Mouse (Mus musculus): ENCODE measurements at regions not wholly inside any gene's neighbourhood (a gene's known extent, or its start where the extent isn't known, plus 50 kb on each side); places are given as distances from the start of the nearest gene placed in this dataset.

GRCm38 (mm10) chr2:169388569-169388968, 199.0 kb downstream of the Gm11011 start:
- Histone ChIP-seq H3K79me2 (ENCODE audit: control insufficient read depth, insufficient read depth, low read length, poor library complexity) (no peaks in the 10 kb centered on the region), H3K9ac (ENCODE audit: control insufficient read depth, low read depth, low read length, poor library complexity, severe bottlenecking) (no peak overlapping the region), H3K27ac (ENCODE audit: control insufficient read depth, low read depth, low read length) (no peak overlapping the region), H3K4me3 (ENCODE audit: control insufficient read depth in 1 of 2, insufficient read depth in 1 of 2, low read depth in 2 of 2, low read length in 2 of 2) (no peak overlapping the region), H3K27me3 (ENCODE audit: control insufficient read depth in 1 of 2, insufficient read depth in 2 of 2, low read length in 2 of 2) (no peaks in the 10 kb centered on the region), H3K9me3 (replicated peaks; ENCODE audit: insufficient read depth, low read length) (no peaks in the 10 kb centered on the region), H3K36me3 (ENCODE audit: control insufficient read depth in 1 of 2, insufficient read depth in 2 of 2, low read length in 2 of 2) (no peaks in the 10 kb centered on the region), H3K4me1 (ENCODE audit: control insufficient read depth in 1 of 2, insufficient read depth in 2 of 2, low read length in 2 of 2) (no peaks in the 10 kb centered on the region)
- DNase-seq (ENCODE audit: low read depth, low spot score): no peak
- TF ChIP-seq ZC3H11A (IDR thresholded peaks at IDR 0.05; ENCODE audit: low read depth, low read length): no peak

DNA sequence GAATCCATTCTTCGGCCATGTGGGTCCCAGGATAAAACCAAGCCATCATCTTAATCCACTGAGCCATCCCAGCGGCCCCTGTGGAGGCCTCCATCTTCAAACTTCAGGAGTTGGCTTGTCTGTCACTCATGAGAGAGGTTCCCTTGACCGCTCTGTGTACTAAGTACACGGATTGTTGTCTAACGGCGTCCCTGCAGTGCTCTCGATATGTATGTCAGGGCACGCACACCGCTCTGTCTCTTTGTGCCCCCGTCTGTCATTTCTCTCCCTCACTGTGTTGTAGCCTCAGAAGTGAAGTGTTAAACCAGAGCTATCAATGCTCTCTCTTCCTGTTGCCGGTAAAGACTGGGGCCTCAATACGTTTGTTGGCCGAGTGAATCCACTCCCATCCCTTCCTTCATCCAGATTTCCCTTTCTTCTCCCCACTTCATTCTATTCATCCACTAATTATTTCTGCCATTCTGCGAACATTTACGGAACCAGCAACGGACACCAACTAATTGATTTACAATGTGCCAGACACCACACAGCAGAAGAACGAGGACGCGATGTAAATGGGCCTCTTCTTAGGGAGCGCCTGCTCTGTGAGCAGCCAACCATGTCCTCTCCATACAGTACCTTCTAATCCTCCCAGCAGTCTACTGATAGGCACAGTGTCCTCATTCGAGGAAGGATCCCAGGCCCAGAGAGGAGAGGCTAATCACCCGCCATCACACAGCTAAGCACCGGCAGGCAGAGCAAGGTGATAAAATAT, 199.6 kb downstream of the Gm11011 start:
- no peaks in the 10 kb centered on the region for H3K79me2 ChIP-seq (ENCODE audit: control insufficient read depth, insufficient read depth, low read length, poor library complexity)
- no peak for DNase-seq (ENCODE audit: low read depth, low spot score)
- no peaks in the 10 kb centered on the region for H3K9me3 ChIP-seq (replicated peaks; ENCODE audit: insufficient read depth, low read length)
- H3K27me3 ChIP-seq (ENCODE audit: control insufficient read depth in 1 of 2, insufficient read depth in 2 of 2, low read length in 2 of 2): no peaks in the 10 kb centered on the region
- H3K36me3 ChIP-seq (ENCODE audit: control insufficient read depth in 1 of 2, insufficient read depth in 2 of 2, low read length in 2 of 2): no peaks in the 10 kb centered on the region
- TF ChIP-seq ZMIZ1 (IDR thresholded peaks at IDR 0.05; ENCODE audit: low read depth, low read length) (no peak), RCOR1 (IDR thresholded peaks at IDR 0.05; ENCODE audit: low read depth, low read length) (no peak), POLR2AphosphoS2 (IDR thresholded peaks at IDR 0.05; ENCODE audit: low read length) (no peak), E2F4 (IDR thresholded peaks at IDR 0.05; ENCODE audit: borderline replicate concordance, low read depth, low read length) (no peak), SMC3 (IDR thresholded peaks at IDR 0.05; ENCODE audit: low read depth, low read length) (no peak), MYB (IDR thresholded peaks at IDR 0.05; ENCODE audit: low read depth, low read length) (no peak), CTCF (IDR thresholded peaks at IDR 0.05 in 2 of 3, conservative IDR thresholded peaks at IDR 0.05 in 1 of 3; ENCODE audit: control insufficient read depth in 1 of 3, insufficient read depth in 1 of 3, low read depth in 2 of 3, low read length in 3 of 3, poor library complexity in 1 of 3, severe bottlenecking in 1 of 3) (no peak), ZNF384 (IDR thresholded peaks at IDR 0.05; ENCODE audit: low read depth, low read length) (no peak), MXI1 (IDR thresholded peaks at IDR 0.05; ENCODE audit: low read depth, low read length) (no peak), NRF1 (IDR thresholded peaks at IDR 0.05; ENCODE audit: insufficient read depth, low read depth, low read length, poor library complexity, severe bottlenecking) (no peak), UBTF (IDR thresholded peaks at IDR 0.05; ENCODE audit: borderline replicate concordance, insufficient read depth, low read depth, low read length) (no peak)
- no peak overlapping the region for H3K4me3 ChIP-seq (ENCODE audit: control insufficient read depth in 1 of 2, insufficient read depth in 1 of 2, low read depth in 2 of 2, low read length in 2 of 2)
- H3K4me1 ChIP-seq (ENCODE audit: control insufficient read depth in 1 of 2, insufficient read depth in 2 of 2, low read length in 2 of 2): no peaks in the 10 kb centered on the region
- no peak overlapping the region for H3K9ac ChIP-seq (ENCODE audit: control insufficient read depth, low read depth, low read length, poor library complexity, severe bottlenecking)
- no peak overlapping the region for H3K27ac ChIP-seq (ENCODE audit: control insufficient read depth, low read depth, low read length)

DNA sequence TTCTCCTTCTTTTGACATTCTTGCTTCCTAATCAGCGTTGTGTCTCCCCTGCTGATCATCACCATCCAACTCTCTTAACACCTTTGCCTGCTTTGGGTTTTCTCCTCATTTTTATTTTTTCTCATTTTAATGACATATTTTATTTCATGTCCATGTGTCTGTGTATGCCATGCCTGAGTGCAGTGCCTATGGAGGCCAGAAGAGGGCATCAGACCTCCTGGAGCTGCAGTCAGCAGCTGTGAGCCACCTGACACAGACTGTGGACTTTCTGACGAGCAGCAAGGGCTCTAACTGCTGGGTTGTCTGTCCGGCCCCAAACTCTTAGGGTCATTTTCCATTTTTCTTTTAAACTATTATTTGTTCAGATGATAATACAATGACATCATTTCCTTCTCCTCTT, 203.8 kb downstream of the Gm11011 start:
- Histone ChIP-seq H3K4me1 (ENCODE audit: control insufficient read depth in 1 of 2, insufficient read depth in 2 of 2, low read length in 2 of 2) (no peaks in the 10 kb centered on the region), H3K9ac (ENCODE audit: control insufficient read depth, low read depth, low read length, poor library complexity, severe bottlenecking) (no peak overlapping the region), H3K4me3 (ENCODE audit: control insufficient read depth in 1 of 2, insufficient read depth in 1 of 2, low read depth in 2 of 2, low read length in 2 of 2) (no peak overlapping the region), H3K79me2 (ENCODE audit: control insufficient read depth, insufficient read depth, low read length, poor library complexity) (no peaks in the 10 kb centered on the region), H3K27ac (ENCODE audit: control insufficient read depth, low read depth, low read length) (no peak overlapping the region), H3K9me3 (replicated peaks; ENCODE audit: insufficient read depth, low read length) (no peaks in the 10 kb centered on the region), H3K36me3 (ENCODE audit: control insufficient read depth in 1 of 2, insufficient read depth in 2 of 2, low read length in 2 of 2) (no peaks in the 10 kb centered on the region), H3K27me3 (ENCODE audit: control insufficient read depth in 1 of 2, insufficient read depth in 2 of 2, low read length in 2 of 2) (no peaks in the 10 kb centered on the region)
- no peak for DNase-seq (ENCODE audit: low read depth, low spot score)
- TF ChIP-seq NRF1 (IDR thresholded peaks at IDR 0.05; ENCODE audit: insufficient read depth, low read depth, low read length, poor library complexity, severe bottlenecking): no peak
- no peak for TF ChIP-seq ZC3H11A (IDR thresholded peaks at IDR 0.05; ENCODE audit: low read depth, low read length)
- no peak for TF ChIP-seq USF1 (IDR thresholded peaks at IDR 0.05; ENCODE audit: low read depth, low read length)
- no peak for TF ChIP-seq RAD21 (IDR thresholded peaks at IDR 0.05; ENCODE audit: low read depth, low read length)
- TF ChIP-seq MAX (IDR thresholded peaks at IDR 0.05; ENCODE audit: low read length): no peak

All from MEL (cell line).